Mouse (Mus musculus) kidney, adult 10 weeks (tissue): ENCODE data around the gene Rnaseh2c. TPM values are rescaled to one million over a fixed set of nuclear protein-coding genes. Genes with fewer than 3 reads are reported as not detected.

Experiments
- polyA plus RNA-seq: library from polyadenylated mRNA; stranded (reverse); fragments of 350-450 nt; fragmentation: Illumina TruSeq; extraction: RNeasy Lipid Tissue Mini Kit (QIAGEN cat#74804); gene quantifications from one replicate; pipeline ENCODE4 v1.2.3, GENCODE M21; 2014; ENCODE audit warnings: low read depth, low replicate concordance

The Rnaseh2c gene
- polyA plus RNA-seq, result 2.0 TPM

DNA sequence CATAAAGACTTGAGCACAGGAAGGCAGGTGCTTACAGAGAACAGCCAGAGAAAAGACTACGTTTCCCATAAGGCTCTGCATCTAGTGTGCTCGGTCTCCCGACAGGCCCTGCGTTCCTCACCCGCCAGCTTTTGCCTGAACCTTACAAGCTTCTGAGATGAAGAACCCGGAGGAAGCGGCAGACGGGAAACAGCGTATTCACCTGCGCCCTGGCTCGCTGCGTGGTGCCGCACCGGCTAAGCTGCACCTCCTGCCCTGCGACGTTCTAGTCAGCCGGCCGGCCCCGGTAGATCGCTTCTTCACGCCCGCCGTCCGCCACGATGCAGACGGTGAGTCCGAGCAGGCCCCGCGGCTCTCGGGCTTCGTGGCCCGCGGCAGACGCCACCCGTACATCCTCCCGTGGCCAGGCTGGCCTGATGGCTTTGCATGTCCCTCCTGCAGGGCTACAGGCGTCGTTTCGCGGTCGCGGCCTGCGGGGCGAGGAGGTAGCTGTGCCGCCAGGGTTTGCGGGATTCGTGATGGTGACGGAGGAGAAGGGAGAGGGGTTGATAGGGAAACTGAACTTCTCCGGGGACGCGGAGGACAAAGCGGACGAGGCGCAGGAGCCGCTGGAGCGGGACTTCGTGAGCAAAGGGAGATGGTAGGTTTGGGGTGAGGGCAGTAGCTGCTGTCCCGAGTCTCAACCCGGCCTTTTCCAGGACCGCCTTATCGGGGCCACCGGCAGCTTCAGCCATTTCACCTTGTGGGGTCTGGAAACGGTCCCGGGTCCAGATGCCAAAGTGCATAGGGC is at the start of gene Rnaseh2c:
Gene Rnaseh2c, plus strand, starts transcription at position 122 of the 790 bp plus-strand sequence.

DNA sequence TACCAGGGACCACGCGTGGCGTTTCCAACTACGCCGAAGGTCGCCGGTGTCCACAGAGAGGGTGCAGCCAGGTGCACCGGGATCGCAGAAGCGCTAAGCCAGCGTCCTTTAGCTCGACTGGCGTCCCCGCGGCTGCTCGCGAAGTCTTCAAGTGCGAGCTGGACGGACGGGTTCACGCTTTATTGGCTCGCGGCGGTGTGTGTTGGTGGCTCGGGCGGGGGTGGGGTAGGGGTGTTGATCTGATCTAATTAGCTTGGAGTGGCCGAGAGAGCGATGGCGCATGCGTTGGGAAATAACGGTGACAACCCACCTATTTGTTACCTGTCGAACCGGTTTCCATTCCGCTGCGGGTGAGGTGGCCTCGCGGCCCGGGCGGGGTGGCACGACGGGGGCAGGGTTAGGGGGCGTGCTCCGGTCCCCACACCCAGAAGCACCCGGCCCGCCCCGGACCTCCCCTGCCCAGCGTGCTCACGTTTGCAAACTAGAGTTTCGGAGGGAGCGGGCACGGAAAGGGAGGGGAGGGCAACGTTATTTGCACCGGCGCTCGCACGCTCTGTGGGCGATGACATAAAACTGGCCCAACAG is 41.1 kb upstream of the Rnaseh2c start, which contains the start of gene Ovol1:
Gene Ovol1, minus strand, starts transcription at position 190 of the 585 bp plus-strand sequence.

DNA sequence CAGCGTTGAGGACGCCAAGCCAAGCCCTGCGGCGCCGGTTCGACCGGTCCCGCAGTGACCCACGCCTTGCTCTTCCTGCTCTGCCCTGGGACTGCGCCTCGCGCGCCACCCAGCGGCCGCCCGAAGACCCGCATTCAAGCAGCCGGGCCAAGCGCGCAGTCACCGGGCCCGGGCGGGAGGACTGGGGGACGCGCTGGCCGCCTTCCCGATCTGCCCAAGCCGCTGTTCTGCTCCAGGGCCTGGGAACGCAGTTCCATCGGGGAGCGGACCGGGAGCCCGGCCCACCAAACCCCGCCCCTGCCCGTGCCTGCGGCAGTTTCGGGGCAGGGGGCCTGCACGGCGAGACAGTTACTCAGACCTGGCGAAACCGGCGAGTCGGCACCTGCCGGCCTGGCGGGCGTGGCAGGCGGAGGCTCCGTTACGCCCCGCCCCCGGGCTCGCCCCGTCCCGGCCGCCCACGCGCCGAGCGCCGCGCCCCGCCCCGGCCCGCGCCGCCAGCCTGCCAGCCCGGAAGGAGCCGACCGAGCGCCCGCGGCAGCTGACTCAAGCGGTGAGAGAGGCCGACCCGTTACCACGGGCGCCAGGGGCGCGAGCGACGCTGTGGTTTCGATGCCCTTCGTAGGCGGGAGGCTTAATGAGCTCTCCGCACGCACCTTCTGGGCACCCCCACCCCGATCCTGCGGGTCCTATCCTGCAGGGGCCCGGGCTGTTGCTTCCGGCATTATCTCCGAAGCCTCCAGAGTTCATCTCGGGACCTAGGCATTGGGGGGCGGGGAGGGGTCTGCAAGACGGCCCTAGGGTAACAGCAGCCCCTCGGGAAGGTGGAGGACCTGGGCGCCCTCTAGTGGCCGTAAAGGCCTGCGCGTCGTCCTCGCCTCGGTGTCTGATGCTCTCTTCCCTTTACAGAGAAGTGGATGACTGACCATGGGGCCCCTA is 33.9 kb upstream of the Rnaseh2c start, which contains the start of gene Ap5b1:
Gene Ap5b1, plus strand, starts transcription at position 492 of the 936 bp plus-strand sequence.

DNA sequence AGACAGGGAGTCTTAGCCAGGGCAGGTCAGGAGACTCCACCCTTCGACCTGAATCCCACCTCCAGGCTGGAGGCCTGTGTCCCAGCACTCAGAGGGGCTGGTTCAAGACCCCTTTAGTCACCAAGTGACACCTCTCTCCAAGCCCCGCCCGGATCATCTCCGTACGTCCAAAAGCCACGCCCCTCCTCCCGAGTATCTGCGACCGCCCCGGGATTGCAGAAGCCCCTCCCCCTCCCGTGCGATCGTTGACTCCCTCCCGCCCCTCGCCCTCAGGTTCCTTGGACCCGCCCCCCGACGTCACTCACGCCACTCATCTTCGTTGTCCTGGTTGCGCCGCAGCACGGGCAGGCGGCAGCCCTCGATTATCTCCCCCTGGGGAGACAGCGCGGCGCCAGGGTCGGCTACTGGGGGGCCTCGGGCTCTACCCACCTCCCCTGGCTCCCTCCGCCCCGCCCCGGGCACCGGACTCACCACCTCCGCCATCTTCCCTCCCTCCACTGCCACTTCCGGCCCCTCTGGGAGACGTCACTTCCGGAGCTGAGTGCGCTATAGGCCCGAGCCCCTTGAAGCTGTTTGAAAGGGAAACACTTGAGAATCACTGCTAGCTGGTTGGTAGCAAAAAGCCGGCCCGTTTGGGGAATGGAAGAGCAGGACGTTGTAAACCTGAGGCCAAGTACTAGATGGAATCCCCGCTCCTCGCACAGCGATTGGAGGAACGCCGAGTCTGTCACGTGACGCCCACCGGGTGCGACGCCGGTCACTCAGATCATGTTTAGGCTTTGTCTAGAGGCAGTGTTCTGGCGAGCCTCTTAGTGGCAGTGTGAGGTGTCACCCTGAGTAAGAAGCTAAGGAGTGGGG is 8.1 kb downstream of the Rnaseh2c start, which contains the start of gene Kat5:
Gene Kat5, minus strand, starts transcription at position 691 of the 858 bp plus-strand sequence.

DNA sequence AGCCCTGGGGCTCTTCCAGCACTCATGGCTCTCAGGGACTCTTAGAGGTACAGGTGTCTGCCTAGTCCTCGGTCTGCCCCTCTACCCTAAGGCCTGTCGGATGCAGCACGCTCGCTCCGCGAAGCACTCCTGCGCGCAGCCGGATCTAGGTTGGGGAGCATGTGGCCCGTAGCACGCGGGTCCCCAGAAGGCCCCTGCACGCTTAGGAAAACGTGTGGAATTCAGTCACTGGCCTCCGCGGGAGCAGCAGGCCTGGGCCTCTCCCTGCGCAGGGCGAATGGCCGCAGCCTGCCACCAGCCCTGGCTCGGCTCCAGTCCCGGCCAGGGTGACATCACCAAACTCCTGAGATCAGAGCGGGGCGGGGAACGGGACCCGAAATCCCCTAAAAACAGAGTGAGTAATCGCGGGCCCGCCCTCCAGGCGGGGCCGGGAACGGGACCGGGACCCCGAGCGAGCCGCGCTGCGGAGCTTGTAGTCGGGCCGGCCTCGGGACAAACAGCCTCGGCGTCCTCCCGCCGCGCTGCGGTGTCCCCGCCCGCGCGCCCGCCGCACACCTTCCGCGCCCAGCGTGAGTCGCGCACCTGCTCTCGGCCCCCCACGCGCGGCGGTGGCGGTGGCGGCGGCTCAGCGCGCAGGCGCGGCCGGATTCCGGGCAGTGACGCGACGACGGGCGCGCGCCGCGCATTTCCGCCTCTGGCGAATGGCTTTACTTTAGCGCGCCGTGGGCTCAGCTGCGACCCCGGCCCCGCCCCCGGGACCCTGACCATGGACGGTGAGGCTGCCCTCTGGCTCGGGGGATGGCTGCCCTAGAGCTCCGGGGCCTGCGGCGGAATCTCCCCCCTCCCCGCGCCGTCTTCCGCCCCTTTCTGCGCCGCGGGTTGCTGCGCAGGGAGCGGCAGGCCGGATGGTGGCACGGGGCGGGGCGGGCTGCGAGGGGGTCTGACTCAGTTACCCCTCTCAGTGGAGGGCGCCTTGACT is 35.7 kb downstream of the Rnaseh2c start, which contains the start of gene Rela:
Gene Rela, plus strand, starts transcription at position 415 of the 979 bp plus-strand sequence.

Other genes starting within 250 kb of the Rnaseh2c start
- 13.9 TPM for gene Eif1ad, start 235.1 kb upstream of the Rnaseh2c start, polyA plus RNA-seq
- gene Banf1, start 234.7 kb upstream of the Rnaseh2c start, polyA plus RNA-seq, result 5.5 TPM
- 2.4 TPM for gene Sart1, start 213.2 kb upstream of the Rnaseh2c start, polyA plus RNA-seq
- not detected for gene Tsga10ip, start 199.3 kb upstream of the Rnaseh2c start, polyA plus RNA-seq
- gene Drap1, start 176.9 kb upstream of the Rnaseh2c start, polyA plus RNA-seq, result 3.1 TPM
- not detected for gene AI837181, start 176.7 kb upstream of the Rnaseh2c start, polyA plus RNA-seq
- not detected for gene Fosl1, start 154.3 kb upstream of the Rnaseh2c start, polyA plus RNA-seq
- gene Ccdc85b, start 144.0 kb upstream of the Rnaseh2c start, polyA plus RNA-seq, result 0.81 TPM
- 3.6 TPM for gene Fibp, start 141.3 kb upstream of the Rnaseh2c start, polyA plus RNA-seq
- not detected for gene Ctsw, start 133.4 kb upstream of the Rnaseh2c start, polyA plus RNA-seq
- not detected for gene Efemp2, start 127.9 kb upstream of the Rnaseh2c start, polyA plus RNA-seq
- gene Mus81, start 113.5 kb upstream of the Rnaseh2c start, polyA plus RNA-seq, result 0.69 TPM
- 142 TPM for gene Cfl1, start 111.4 kb upstream of the Rnaseh2c start, polyA plus RNA-seq
- gene 1700020D05Rik, start 98.1 kb upstream of the Rnaseh2c start, polyA plus RNA-seq, result not detected
- gene Snx32, start 91.3 kb upstream of the Rnaseh2c start, polyA plus RNA-seq, result 0.36 TPM
- gene Ovol1, start 41.2 kb upstream of the Rnaseh2c start, polyA plus RNA-seq, result 2.4 TPM
- gene Ap5b1, start 33.8 kb upstream of the Rnaseh2c start, polyA plus RNA-seq, result not detected
- gene Kat5, start 8.4 kb downstream of the Rnaseh2c start, polyA plus RNA-seq, result 18.3 TPM
- 0.89 TPM for gene Rela, start 35.6 kb downstream of the Rnaseh2c start, polyA plus RNA-seq
- gene Sipa1, start 61.8 kb downstream of the Rnaseh2c start, polyA plus RNA-seq, result 0.20 TPM
- gene Map3k11, start 86.9 kb downstream of the Rnaseh2c start, polyA plus RNA-seq, result 0.40 TPM
- 0.16 TPM for gene Pcnx3, start 87.0 kb downstream of the Rnaseh2c start, polyA plus RNA-seq
- gene Kcnk7, start 102.5 kb downstream of the Rnaseh2c start, polyA plus RNA-seq, result not detected
- gene Ehbp1l1, start 124.4 kb downstream of the Rnaseh2c start, polyA plus RNA-seq, result 1.3 TPM
- gene Fam89b, start 127.8 kb downstream of the Rnaseh2c start, polyA plus RNA-seq, result not detected
- 2.1 TPM for gene Ltbp3, start 139.0 kb downstream of the Rnaseh2c start, polyA plus RNA-seq
- 0.53 TPM for gene Scyl1, start 169.5 kb downstream of the Rnaseh2c start, polyA plus RNA-seq